Mouse (Mus musculus) large intestine, adult 2 months (tissue): ENCODE measurements around the gene Ptprz1. TPM values are rescaled to one million over a fixed set of nuclear protein-coding genes. Genes with fewer than 3 reads are reported as not detected.

Experiments used
- DNase-seq: peaks from one replicate; pipeline ENCODE4 v3.0.0-alpha.2; 2012; ENCODE audit warnings: low read depth, low spot score
- WGBS: fragments of 180-500 bp; shearing (Covaris S2); methylation state at CpG from one replicate; pipeline ENCODE4 v1.1.7; 2018; 5-methylcytosine and 5-hydroxymethylcytosine counted together
- polyA plus RNA-seq: library from polyadenylated mRNA; depleted of rRNA; stranded (reverse); fragments of >200 nt; gene quantifications from 2 replicates; pipeline ENCODE4 v1.2.3, GENCODE M21; 2012; rRNA removed

Gene Ptprz1
- polyA plus RNA-seq = 0.17 and 0.30 TPM in 2 replicates

DNA sequence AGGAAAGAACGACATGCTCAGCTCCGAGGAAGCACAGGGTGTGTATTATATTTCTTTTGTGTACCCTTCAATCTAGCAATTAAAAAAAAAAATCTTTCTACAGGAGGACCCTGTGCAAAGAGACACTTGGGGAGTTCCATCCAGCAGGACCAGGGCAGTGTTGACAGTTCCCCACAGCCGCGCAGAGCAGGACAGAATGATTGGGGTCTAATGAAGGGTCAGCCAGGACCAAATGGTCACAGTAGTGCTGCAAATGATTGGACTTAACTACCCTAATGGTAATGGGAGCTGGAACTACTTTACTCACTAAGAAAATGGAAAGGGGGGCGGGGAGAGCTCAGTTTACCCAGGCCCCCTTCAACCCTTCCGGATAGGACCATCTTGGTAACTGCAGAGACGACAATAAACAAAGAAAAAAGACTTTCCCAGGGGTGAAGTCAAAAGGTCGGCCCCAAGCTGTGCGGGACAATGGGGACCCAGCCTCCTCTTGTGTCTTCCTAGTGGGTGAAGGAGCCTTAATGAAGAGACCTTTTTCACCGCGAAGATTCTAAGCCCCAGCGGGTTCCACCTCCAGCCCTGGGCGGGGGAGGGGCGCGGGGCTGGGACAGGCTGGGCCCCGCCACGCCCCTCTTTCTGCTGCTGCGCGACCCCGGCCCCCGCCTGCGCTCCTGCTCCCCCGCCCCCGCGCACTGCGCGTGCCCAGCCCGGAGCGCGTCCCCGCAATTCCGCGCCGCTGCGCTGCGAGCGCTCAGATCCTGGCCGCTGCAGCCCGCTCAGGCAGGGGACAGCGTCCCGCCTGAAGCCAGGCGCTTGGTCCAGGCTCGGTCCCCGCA lies at the start of gene Ptprz1:
TSS of gene Ptprz1 (plus strand) at position 722 of the 833 bp plus-strand sequence.
- DNase-seq = no peak
- WGBS = 3% methylated on average over 33 of the region's 44 CpGs

DNA sequence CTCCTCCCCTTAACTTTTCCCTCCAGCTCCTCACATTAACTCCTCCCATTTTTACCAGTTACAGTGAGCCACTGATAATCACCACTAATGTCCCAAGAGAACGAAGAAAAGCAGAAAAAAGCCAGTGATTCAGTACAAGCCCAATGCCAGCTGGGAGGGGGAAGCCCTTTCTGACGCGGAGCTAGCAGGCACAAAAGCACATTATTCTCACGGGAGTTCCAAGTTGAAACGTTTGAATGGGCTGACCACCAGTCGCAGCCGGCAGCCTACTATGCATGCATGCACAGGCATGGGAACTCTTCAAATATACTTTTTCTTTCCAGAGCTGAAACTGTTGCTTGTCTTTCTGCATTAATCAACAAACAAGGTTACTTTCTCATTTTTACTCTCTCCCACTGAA lies 41.7 kb upstream of the Ptprz1 start:
- whole genome bisulfite sequencing = 70% methylated on average over 7 of the region's 7 CpGs
- DNase-seq = no peak

DNA sequence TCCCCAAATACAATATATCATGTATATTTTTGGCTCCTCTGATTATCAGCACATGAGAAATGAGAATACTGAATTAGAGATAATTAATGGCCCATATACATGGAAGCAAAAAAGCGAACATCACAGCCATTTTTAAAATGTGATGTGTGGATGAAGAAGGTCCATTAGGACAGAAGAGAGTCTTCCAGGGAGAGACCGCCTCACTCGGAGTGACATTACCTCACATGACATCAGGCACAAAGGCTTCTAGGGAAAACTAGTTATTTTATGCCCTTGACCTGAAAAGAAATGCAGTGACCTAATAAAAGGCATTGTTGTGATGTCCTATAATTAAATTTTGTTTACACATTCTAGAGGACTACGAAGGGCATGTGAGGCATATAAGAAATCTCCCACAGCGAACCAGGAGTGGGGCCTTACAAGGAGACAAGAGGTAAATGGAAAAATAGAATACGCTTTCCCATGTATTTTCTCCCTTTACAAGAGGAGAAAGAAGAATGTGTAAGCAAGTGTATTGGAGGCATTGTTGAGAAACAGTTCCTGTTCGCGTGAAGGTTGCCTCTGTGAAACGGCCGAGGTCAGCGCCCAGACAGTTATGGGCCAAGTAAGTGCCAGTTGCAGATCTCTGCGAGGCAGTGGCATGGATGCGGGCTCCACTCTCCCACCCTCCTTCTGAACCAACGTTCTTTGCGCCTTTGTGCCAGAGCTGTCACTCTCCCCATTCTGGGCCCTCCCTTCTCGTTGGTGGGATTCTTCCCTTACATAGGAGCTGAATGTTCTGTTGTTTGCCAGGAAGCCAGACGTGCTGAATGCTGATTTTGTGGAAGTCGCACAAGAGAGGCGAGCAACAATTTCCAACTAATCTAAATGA lies 41.0 kb upstream of the Ptprz1 start:
- 79% methylated on average over 19 of the region's 19 CpGs for WGBS
- no peak for DNase-seq

DNA sequence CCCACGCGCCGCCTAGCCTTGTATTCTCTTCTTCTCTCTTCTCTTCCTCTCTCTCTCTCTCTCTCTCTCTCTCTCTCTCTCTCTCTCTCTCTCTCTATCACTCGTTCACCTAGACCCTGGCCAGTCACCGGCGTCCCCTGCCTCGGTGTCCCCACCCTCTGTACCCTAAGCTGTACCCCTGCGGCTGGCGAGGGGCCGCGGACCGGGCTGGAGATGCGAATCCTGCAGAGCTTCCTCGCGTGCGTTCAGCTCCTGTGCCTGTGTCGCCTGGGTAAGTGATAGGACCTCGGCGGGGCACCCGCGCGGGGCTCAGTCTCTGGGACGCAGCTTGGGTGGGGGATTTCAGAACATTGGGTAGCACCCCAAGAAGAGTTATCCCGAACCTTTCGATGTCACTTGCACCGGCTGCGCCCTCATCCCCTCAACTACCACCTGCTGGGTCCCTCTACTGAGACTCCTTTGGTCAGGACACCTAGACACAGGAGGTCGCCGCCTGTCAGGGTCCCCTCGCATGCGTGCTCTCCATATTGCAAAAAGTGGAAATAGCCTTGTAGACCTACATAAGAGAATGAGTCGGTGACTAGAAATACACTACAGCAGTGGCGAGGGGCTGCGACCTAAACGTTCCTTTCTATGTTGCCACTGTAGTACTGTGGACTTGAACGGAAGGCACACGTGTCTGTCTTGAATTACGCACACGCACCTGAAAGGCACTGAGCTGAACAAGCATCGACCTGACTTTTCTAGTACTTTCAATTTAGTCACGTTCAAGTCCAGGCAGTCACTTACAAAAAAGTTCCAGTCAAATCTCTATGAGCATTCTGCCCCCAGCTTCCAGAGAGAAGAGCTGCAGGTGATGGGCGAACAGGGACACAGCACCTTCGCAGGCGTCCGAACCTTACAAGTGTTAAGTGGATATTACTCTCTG lies 576 bp downstream of the Ptprz1 start:
- DNase-seq = no peak
- 4% methylated on average over 45 of the region's 45 CpGs for WGBS

DNA sequence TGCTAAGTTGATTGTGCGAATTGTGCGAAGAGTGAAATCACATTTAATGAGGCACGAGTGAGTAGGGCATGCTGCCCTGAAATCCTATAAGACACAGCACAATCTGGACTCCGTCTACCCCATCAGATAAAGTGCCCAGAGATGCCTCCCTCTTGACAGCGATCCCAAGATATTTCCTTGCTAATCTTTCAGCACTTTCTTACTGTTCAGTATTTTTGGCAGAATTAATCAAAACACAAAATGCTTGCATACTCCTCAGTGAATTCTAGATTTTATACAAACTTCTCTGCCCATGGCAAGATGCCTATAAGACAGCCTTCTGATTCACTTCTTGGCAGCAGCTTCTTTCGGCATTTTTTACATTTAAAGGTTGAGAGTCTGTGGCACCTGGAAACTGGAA lies 12.7 kb downstream of the Ptprz1 start:
- WGBS = 85% methylated on average over 6 of the region's 6 CpGs
- DNase-seq = no peak

DNA sequence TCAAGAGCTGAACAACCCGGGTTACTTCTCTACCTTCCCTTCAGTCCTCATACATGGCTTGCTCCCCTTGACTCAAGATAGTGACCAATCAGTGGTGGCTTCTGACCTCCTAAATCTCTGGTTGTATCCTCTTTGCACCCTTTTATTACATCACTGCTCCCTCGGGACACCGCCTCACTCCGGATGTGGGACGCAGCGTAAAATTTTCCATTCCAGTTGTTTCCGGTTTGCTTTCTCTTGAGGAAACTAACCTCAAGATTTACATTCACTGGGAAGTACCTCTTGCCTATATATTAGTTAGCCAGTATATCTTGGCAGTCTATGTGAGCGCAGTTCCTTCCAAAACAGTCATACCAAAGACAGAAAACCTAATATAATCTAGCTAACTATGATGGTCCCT lies 14.0 kb downstream of the Ptprz1 start:
- 91% methylated on average over 8 of the region's 8 CpGs for WGBS
- no peak for DNase-seq

DNA sequence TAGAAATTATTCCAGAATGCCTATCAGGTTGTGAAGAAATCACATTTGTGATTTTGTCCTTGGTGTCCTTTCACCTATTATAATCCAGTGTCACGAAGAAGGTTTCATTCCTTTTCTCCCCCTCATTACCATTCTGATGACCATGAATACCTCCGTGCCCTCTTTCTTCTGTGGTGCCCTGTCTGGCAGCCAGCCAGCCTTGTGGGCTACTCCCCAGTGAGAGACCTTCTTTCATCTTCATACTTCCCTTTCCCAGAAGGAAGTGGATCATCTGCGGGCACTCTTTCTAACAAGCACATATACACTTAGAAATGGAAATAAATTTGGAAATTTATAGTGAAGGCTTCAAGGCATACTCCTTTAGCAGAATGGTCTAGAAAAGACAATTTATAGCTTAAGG lies 26.7 kb downstream of the Ptprz1 start:
- 59% methylated on average over 3 of the region's 3 CpGs for WGBS
- DNase-seq = no peak

DNA sequence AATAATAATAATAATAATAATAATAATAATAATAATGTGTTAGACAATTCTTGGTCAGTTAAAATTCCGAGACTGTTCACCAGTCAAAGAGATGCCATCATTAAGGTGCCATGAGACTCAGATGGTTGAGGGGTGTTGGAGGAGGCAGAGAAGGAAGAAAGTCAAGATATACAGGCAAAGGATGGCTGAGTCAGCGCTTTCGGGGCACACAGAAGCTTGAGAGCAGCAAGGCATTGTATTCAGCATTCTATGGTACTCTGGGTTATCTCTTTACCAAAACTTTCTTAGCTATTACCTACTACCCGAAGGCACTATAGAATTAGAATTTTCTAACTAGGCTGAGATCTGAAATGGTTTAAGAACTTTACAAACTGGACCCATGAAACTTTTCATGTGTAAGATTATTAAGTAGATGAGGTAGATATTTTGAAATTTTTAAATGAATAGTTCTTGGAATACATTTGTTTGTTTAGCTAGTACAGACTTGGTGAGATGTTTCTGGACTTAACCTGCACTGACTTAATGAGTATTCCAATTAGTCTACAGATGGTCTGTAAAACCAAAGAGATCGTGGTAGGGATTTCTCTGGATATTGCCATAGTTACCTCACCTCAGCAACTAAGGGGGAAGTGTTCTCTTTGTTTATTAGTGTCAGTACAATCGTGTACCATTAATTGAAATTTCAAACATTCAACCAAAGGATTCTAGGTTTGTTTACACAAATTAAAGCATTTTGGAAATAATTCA lies 33.4 kb downstream of the Ptprz1 start:
- 77% methylated on average over 6 of the region's 6 CpGs for WGBS
- no peak for DNase-seq

DNA sequence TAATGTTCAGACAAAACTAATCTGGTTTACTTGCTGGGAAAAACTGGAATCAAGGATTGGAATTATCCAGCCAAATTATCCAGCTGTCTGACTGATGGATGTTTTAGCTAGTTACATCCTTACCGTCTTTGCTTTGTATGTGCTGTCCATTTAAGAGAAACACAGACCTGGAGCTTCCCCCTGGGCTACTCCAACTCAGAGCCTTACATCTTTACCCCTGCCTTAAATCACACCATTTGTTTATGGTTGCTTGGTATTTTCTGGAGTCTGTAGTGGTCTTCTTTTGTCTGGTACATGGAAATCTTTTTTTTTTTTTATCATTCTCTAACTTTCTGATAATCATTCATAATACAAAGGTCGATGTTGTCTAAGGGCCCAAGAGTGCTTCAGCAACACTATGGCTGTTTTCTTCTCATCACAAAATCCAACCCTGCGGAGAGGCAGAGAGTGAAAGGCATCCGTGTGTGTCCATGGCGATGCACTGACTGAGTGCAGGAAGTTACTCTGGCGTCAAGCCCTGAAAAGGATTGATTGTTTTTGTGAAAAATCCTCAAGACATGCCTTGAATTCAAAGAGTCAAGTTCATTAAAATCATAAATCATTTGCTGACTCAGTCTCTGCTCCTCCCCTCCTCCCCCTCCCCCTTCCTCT lies 34.1 kb downstream of the Ptprz1 start:
- DNase-seq = no peak
- 63% methylated on average over 6 of the region's 6 CpGs for WGBS

DNA sequence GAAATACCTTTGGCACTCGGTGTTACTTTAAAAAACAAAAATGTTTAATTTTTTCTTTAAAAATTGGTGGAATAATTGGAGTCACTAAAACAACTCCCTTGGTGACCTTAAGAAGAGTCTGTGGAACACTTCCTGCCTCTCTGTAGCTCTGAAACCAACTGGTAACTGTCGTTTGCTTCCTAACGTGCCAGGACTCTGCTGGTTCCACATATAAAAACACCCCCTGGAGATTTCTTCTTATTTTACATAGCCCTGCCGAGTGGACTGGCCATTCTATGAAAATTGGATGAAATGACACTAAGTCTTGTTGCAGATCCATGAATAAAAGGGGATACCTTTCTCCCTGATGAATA lies 34.6 kb downstream of the Ptprz1 start:
- 45% methylated on average over 4 of the region's 4 CpGs for WGBS
- DNase-seq = no peak

DNA sequence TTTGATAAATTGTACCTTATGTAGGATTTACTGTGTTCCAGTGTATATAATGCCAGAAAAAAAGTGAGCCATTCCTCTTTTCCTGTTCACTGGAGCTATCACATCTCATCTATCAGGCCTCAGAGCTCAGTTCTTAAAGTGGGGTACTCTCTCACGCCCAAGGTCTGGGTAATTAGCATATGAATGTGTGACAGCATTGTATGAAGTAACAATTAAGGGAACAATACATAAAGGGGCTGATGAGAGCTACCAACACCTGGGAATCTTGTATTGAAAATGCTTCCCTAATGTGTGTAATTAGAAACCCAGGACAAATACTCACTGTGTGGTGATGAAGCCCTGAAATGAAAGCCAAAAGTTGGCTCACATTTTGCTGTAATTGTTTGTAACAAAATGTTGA lies 47.6 kb downstream of the Ptprz1 start:
- 29% methylated on average over 1 of the region's 1 CpGs for WGBS
- no peak for DNase-seq

DNA sequence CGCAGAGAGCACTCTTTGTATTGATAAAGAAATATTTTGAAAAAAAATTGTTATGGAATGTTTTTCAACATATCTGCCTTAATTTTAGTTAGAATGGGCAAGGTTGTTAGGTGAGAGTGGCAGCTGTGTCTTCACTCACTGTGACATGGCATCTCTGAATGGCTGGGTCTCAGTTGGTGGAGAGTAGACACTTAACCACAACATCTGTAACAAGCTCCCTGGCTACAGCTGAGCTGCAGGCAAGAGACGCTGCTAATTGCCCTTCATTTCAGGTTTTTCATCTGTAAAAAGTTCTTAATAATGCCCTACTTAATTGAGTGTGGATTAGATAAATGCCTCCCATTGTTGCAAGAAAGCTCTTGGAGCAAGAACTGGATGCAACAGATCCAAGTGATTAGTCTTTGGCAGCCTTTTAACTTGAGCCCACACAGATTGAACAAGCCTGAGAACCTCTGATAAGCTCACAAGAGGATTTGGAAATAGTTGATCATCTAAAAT lies 57.5 kb downstream of the Ptprz1 start:
- 84% methylated on average over 2 of the region's 2 CpGs for WGBS
- no peak for DNase-seq

DNA sequence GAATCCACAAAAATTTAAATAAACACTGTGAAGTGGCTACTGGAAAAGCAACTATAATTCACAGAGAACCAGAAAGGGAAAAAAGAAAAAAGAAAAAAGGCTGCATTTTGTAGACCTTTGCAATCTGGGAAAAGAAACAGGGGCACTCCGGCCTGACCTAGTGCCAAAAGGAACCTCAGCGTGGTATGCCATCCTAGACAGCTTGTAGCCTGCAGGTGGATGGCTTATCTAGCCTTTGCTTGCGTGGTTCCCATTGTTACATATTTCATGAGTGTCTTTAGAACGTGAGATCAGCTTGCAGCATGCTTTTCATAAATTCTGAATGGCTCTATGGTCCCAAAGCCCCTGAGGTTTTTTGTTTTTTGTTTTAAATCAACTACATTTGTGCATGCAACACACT lies 61.8 kb downstream of the Ptprz1 start:
- DNase-seq = no peak
- WGBS = 77% methylated on average over 4 of the region's 4 CpGs

DNA sequence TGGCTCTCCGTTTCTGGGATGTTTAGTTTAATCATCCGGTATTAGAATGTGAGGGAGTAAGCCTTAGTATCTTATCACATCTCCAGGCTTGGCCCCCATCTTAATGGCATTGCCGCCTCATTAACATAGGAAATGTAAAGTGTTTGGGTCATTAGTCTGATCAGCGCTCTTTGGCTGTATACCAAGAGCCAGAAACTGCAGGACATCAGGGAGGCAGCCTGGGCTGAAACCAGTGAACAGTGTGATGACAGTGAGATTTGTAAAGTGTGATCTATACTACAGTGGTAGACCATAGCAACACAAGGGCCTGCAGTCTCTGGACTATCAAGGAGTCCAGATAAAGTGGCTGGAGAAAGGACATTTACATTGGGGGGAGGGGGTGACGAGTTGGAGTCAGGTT lies 62.2 kb downstream of the Ptprz1 start:
- DNase-seq = no peak
- 69% methylated on average over 5 of the region's 5 CpGs for WGBS

DNA sequence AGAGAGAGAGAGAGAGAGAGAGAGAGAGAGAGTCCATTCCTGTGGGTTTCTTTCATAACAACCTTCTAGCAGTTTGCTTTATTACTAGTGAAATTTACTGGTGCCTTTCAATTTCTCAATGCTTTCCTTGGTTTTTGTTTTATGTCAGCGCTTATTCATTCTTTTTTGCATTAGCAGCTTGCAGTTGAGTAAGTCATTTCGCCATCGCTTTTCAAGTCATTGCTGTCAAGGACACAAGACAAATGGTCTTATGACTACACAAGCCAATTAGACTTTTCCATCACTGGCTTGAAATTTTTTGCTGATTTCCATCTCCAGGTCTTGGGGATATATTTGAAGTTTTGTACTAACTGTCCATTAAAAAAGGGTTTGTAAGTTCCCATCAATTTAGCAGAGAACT lies 68.9 kb downstream of the Ptprz1 start:
- DNase-seq = no peak
- WGBS = 93% methylated on average over 3 of the region's 3 CpGs

DNA sequence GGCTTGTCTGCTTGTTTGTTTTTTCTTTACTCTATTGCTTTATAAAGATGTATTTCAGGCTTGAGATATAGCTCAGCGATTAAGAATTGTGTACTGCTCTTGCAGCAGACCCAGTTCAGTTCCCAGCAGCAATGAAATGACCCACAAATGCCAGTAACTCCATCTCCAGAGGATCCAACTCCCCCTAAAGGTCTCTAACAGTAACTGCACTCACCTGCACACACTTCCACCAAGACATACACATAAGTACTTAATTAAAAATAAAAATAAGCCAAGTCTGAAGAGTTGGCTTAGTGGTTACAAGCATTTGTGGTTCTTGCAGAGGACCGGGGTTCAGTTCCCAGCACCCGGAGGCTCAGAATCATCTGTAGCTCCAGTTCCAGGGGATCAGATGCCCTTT lies 88.1 kb downstream of the Ptprz1 start:
- WGBS = 85% methylated on average over 3 of the region's 3 CpGs
- no peak for DNase-seq

DNA sequence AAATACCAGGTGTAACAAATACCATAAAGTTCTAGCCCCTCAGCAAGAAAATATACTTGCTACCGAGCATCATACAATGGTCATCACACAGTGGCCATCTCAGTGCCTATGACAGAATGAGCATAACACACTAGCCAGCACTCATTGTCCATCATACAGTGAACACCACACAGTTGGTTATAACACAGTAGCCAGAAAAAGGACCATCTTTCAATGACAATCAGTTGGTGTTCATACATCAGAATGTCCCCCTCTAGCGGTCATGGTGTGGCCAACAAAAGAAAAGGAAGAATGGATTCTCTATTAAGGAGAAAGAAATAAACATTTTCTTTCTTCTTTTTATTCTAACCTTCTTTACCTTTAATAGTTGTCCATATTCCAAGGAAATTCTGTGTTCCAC lies 92.8 kb downstream of the Ptprz1 start:
- 53% methylated on average over 2 of the region's 2 CpGs for WGBS

DNA sequence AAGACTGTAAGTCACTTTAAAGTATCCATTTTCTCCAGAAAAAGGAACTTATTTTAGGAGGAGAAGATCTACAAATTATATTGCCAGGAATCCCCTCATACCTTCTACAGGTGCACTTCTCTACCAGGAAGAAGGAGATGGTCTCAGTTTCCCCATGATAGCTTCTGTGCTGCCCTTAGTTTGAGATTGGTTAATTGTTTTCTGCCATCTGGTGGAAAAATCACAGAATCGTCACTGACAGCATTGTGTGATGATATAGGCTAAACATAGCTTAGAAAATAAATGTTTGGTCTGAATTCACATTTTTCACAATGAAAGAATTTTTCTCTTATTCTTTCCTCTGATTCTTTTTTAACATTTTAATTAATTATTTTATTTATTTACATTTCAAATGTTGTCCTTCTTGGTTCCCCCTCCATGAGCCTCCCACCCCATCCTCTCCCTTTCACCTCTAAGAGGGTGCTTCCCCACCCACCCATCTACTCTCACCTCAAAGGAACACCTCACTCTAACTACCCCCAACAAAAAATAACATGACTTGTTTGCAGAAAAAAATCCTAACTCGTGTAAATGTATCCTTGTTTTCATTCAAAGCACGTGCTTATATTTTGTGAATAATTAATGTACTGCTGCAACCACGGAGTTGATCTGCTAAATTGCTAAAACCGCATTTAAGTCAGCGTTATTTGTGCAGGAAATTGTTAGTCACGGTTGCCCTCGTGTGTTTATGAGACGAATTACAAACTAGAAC lies 108.6 kb downstream of the Ptprz1 start:
- WGBS = 9% methylated on average over 9 of the region's 9 CpGs
- no peak for DNase-seq

More for the DNA sequence above, 92.8 kb downstream of the Ptprz1 start:
- no peak for DNase-seq
